Mouse (Mus musculus) testis, adult 2 months (tissue): ENCODE measurements at regions not wholly inside any gene's neighbourhood (a gene's known extent, or its start where the extent isn't known, plus 50 kb on each side); places are given as distances from the start of the nearest gene placed in this dataset.

Experiments
- CTCF ChIP-seq: fragments of 200-500 bp; IDR thresholded peaks from 2 replicates; pipeline ENCODE4 v1.5.1; 2012; ENCODE audit warnings: low read depth, mild to moderate bottlenecking, inconsistent platforms, low read length, moderate library complexity; ENCODE audit not compliant: control insufficient read depth, insufficient read depth, insufficient replicate concordance
- POLR2A ChIP-seq: fragments of 200-500 bp; IDR thresholded peaks from 2 replicates; pipeline ENCODE4 v1.6.1; 2012; ENCODE audit warnings: low read depth, mild to moderate bottlenecking, inconsistent platforms, low read length, moderate library complexity; ENCODE audit not compliant: control insufficient read depth

DNA sequence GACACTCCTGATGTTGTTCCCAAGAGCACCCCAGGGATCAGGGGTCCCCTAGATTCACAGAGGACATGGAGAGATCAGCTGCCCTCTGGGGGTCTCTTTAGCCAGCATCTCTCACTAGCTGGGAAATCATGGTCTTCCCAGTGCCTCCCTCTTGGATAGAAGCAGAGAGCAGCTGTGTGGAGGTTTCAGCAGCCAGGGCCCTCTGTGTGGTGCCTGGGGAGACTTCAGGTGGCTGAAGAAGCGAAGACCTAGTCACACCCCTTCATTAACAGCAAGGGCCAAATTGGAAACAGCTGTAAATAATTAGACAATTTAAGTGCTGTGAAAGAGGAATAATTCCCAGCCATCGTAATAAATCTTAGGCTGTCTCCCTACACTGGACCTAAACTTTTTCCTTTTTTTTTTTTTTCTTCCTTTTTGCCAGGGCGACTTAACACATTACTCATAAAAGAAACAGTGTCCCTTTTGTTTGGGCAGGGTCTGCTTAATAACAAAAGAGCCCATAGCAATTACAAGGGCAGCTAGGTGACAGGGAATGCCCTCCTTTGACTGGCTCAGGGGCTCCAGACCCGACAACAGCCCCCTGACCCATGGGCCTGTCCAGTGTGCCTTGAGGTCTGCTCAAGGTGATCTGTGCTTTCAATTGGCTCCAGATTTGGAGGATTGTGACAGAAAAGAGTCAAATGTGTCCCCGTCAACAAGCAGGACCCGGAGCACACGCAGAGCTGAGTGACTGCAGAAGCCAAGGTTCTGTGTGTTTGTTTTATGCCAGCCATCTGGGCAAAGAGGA lies 127.7 kb downstream of the Dicer1 start:
- TF ChIP-seq CTCF (no peak), POLR2A (no peak)
